Mouse (Mus musculus): ENCODE measurements around the gene Naa20. TPM values are rescaled to one million over a fixed set of nuclear protein-coding genes. Genes with fewer than 3 reads are reported as not detected.
A peak's percentile ranks its signal among the peaks of the same experiment; 100 is the strongest.

Naa20 gene
- polyA plus RNA-seq, 1 experiment from 2014 or later = 85.8 TPM

GRCm38 (mm10) chr2:145866695-145867449 lies 35.0 kb upstream of the Naa20 start:
- CTCF ChIA-PET = interaction anchor here (1.1 kb wide), 1 partner anchor 28 kb away, joined by 3 read pairs; no protein-coding TSS in a partner anchor
- POLR2A ChIA-PET = no interaction called here
- H3K27me3 ChIP-seq = no peaks in the 10 kb centered on the region
- DNase-seq (ENCODE audit: low read depth, low spot score) (no peak), ATAC-seq (no peak)
- TF ChIP-seq CTCF (IDR thresholded peaks at IDR 0.05) = peak; percentile 29
- in situ Hi-C loops (cut with MboI; ENCODE audit: low pct_unique_long_range_greater_than_20kb) = loop anchor here (10.0 kb wide), 1 partner anchor 162 kb away; no protein-coding TSS in a partner anchor

GRCm38 (mm10) chr2:145871308-145871707 lies 30.6 kb upstream of the Naa20 start:
- CTCF ChIA-PET = interaction anchor here (1.0 kb wide), 1 partner anchor 9 kb away, joined by 3 read pairs; no protein-coding TSS in a partner anchor
- in situ Hi-C loops (cut with MboI; ENCODE audit: low pct_unique_long_range_greater_than_20kb) = no loop called here

GRCm38 (mm10) chr2:145872099-145872498 lies 29.8 kb upstream of the Naa20 start:
- ATAC-seq = peak; percentile 44
- in situ Hi-C loops (cut with MboI; ENCODE audit: low pct_unique_long_range_greater_than_20kb) = no loop called here
- no peak for TF ChIP-seq CTCF (IDR thresholded peaks at IDR 0.05)
- ChIA-PET CTCF (no interaction called here), POLR2A (no interaction called here)
- DNase-seq (ENCODE audit: low read depth, low spot score) = no peak
- no peaks in the 10 kb centered on the region for H3K27me3 ChIP-seq

More at GRCm38 (mm10) chr2:145871308-145871707, 30.6 kb upstream of the Naa20 start:
- POLR2A ChIA-PET = no interaction called here
- H3K27me3 ChIP-seq = no peaks in the 10 kb centered on the region
- DNase-seq (ENCODE audit: low read depth, low spot score) = no peak
- no peak for ATAC-seq
- TF ChIP-seq CTCF (IDR thresholded peaks at IDR 0.05) = no peak

- no peak for TF ChIP-seq CTCF (IDR thresholded peaks at IDR 0.05)
- ChIA-PET CTCF (interaction anchor here (1.5 kb wide), 1 partner anchor 12 kb away, joined by 3 read pairs; no protein-coding TSS in a partner anchor), POLR2A (no interaction called here)
- no peak for ATAC-seq
- no peaks in the 10 kb centered on the region for H3K27me3 ChIP-seq
- DNase-seq (ENCODE audit: low read depth, low spot score) = no peak
- in situ Hi-C loops (cut with MboI; ENCODE audit: low pct_unique_long_range_greater_than_20kb) = no loop called here
These were observed 27.9 kb upstream of the Naa20 start for GRCm38 (mm10) chr2:145873953-145874352.

GRCm38 (mm10) chr2:145874879-145875482 lies 26.9 kb upstream of the Naa20 start:
- CTCF ChIA-PET = interaction anchor here (1.4 to 1.5 kb wide), 2 partner anchors 11 to 27 kb away, joined by 3 to 5 read pairs; partner anchors contain the start of gene Naa20
- ATAC-seq (no peak), DNase-seq (ENCODE audit: low read depth, low spot score) (no peak)
- no peak for TF ChIP-seq CTCF (IDR thresholded peaks at IDR 0.05)
- POLR2A ChIA-PET = interaction anchor here (0.6 kb wide), 1 partner anchor 80 kb away, joined by 3 read pairs; no protein-coding TSS in a partner anchor
- in situ Hi-C loops (cut with MboI; ENCODE audit: low pct_unique_long_range_greater_than_20kb) = no loop called here
- H3K27me3 ChIP-seq = no peaks in the 10 kb centered on the region

GRCm38 (mm10) chr2:145877191-145877590 lies 24.7 kb upstream of the Naa20 start:
- ATAC-seq (no peak), DNase-seq (ENCODE audit: low read depth, low spot score) (no peak)
- no peaks in the 10 kb centered on the region for H3K27me3 ChIP-seq
- in situ Hi-C loops (cut with MboI; ENCODE audit: low pct_unique_long_range_greater_than_20kb) = no loop called here
- CTCF ChIA-PET = no interaction called here
- no peak for TF ChIP-seq CTCF (IDR thresholded peaks at IDR 0.05)
- POLR2A ChIA-PET = interaction anchor here (0.5 to 0.6 kb wide), 2 partner anchors 157 to 395 kb away, joined by 3 read pairs; no protein-coding TSS in a partner anchor

- in situ Hi-C loops (cut with MboI; ENCODE audit: low pct_unique_long_range_greater_than_20kb) = no loop called here
- ChIA-PET POLR2A (interaction anchor here (0.6 to 1.1 kb wide), 4 partner anchors 11 to 201 kb away, joined by 3 to 4 read pairs (median 4); no protein-coding TSS in a partner anchor), CTCF (interaction anchor here (1.0 to 2.0 kb wide), 5 partner anchors 10 to 181 kb away, joined by 3 to 6 read pairs (median 5); no protein-coding TSS in a partner anchor)
- TF ChIP-seq CTCF (IDR thresholded peaks at IDR 0.05) = no peak
- H3K27me3 ChIP-seq = no peaks in the 10 kb centered on the region
- no peak for DNase-seq (ENCODE audit: low read depth, low spot score)
- no peak for ATAC-seq
These were observed 20.8 kb upstream of the Naa20 start for GRCm38 (mm10) chr2:145880887-145881747.

GRCm38 (mm10) chr2:145881932-145882331 lies 20.0 kb upstream of the Naa20 start:
- no peaks in the 10 kb centered on the region for H3K27me3 ChIP-seq
- CTCF ChIA-PET = interaction anchor here (1.0 to 2.0 kb wide), 3 partner anchors 10 to 182 kb away, joined by 3 to 6 read pairs (median 5); no protein-coding TSS in a partner anchor
- in situ Hi-C loops (cut with MboI; ENCODE audit: low pct_unique_long_range_greater_than_20kb) = no loop called here
- ATAC-seq = no peak
- POLR2A ChIA-PET = interaction anchor here (0.9 to 1.1 kb wide), 2 partner anchors 10 to 11 kb away, joined by 3 read pairs; no protein-coding TSS in a partner anchor
- no peak for TF ChIP-seq CTCF (IDR thresholded peaks at IDR 0.05)
- no peak for DNase-seq (ENCODE audit: low read depth, low spot score)

GRCm38 (mm10) chr2:145882398-145882797 lies 19.5 kb upstream of the Naa20 start:
- ATAC-seq (no peak), DNase-seq (ENCODE audit: low read depth, low spot score) (no peak)
- TF ChIP-seq CTCF (IDR thresholded peaks at IDR 0.05) = peak; percentile 74
- ChIA-PET CTCF (interaction anchor here (1.0 to 1.5 kb wide), 3 partner anchors 12 to 182 kb away, joined by 3 to 5 read pairs (median 4); no protein-coding TSS in a partner anchor), POLR2A (no interaction called here)
- no peaks in the 10 kb centered on the region for H3K27me3 ChIP-seq
- in situ Hi-C loops (cut with MboI; ENCODE audit: low pct_unique_long_range_greater_than_20kb) = no loop called here
